Mouse (Mus musculus): ENCODE results near the gene Itch.
"Not testable (repeated sequence)": the region's sequence is repeated elsewhere in the genome, so short reads cannot be mapped to it uniquely, and the experiment has no call there.

Gene Itch

GRCm38 (mm10) chr2:155149296-155149695 lies 16.0 kb downstream of the Itch start:
- not testable (repeated sequence) for DNase-seq (ENCODE audit: low read depth, low spot score)

- DNase-seq (ENCODE audit: low read depth, low spot score): peak; percentile 38
Measured at GRCm38 (mm10) chr2:155207419-155207818, 74.1 kb downstream of the Itch start.

GRCm38 (mm10) chr2:155223145-155223544 lies 89.8 kb downstream of the Itch start:
- DNase-seq (ENCODE audit: low read depth, low spot score): no peak

GRCm38 (mm10) chr2:155224721-155225120 lies 91.4 kb downstream of the Itch start:
- DNase-seq (ENCODE audit: low read depth, low spot score): no peak

GRCm38 (mm10) chr2:155235746-155236361 lies 102.5 kb downstream of the Itch start:
- DNase-seq (ENCODE audit: low read depth, low spot score): no peak

- DNase-seq (ENCODE audit: low read depth, low spot score): peak; percentile 96
Measured at GRCm38 (mm10) chr2:155236362-155236992, 103.2 kb downstream of the Itch start, which contains the start of gene Dynlrb1. Dynlrb1 (plus strand) TSS chr2:155236533.

- DNase-seq (ENCODE audit: low read depth, low spot score): no peak
Measured at GRCm38 (mm10) chr2:155237276-155237675, 104.0 kb downstream of the Itch start.

- DNase-seq (ENCODE audit: low read depth, low spot score): peak; percentile 28
Measured at GRCm38 (mm10) chr2:155240915-155241314, 107.6 kb downstream of the Itch start.

GRCm38 (mm10) chr2:155242296-155242855 lies 109.1 kb downstream of the Itch start:
- DNase-seq (ENCODE audit: low read depth, low spot score): peak; percentile 32

GRCm38 (mm10) chr2:155246231-155246630 lies 112.9 kb downstream of the Itch start:
- DNase-seq (ENCODE audit: low read depth, low spot score): no peak

GRCm38 (mm10) chr2:155248206-155248605 lies 114.9 kb downstream of the Itch start:
- no peak for DNase-seq (ENCODE audit: low read depth, low spot score)

GRCm38 (mm10) chr2:155248718-155249117 lies 115.4 kb downstream of the Itch start:
- no peak for DNase-seq (ENCODE audit: low read depth, low spot score)

- DNase-seq (ENCODE audit: low read depth, low spot score): no peak
Measured at GRCm38 (mm10) chr2:155249588-155249987, 116.3 kb downstream of the Itch start.

GRCm38 (mm10) chr2:155265526-155265925 lies 132.2 kb downstream of the Itch start:
- DNase-seq (ENCODE audit: low read depth, low spot score): no peak

GRCm38 (mm10) chr2:155266896-155267295 lies 133.6 kb downstream of the Itch start:
- no peak for DNase-seq (ENCODE audit: low read depth, low spot score)

- DNase-seq (ENCODE audit: low read depth, low spot score): no peak
Measured at GRCm38 (mm10) chr2:155271957-155272356, 138.6 kb downstream of the Itch start.

GRCm38 (mm10) chr2:155272396-155273170 lies 139.3 kb downstream of the Itch start:
- no peak for DNase-seq (ENCODE audit: low read depth, low spot score)

- no peak for DNase-seq (ENCODE audit: low read depth, low spot score)
Measured at GRCm38 (mm10) chr2:155273603-155274002, 140.3 kb downstream of the Itch start.

- peak; percentile 92 for DNase-seq (ENCODE audit: low read depth, low spot score)
Measured at GRCm38 (mm10) chr2:155276195-155276594, 142.9 kb downstream of the Itch start, which contains the start of gene Map1lc3a. Map1lc3a (plus strand) TSS chr2:155276297.
